Comparison of ENCODE assay signal across 18 mouse cellular contexts in genomic region chr6:56916279-56916678, GRCm38 (mm10). TPM values are rescaled to one million over a fixed set of nuclear protein-coding genes. Genes with fewer than 3 reads are reported as not detected.
DNase-seq lines count a peak whose midpoint lies in the region; ATAC-seq and TF ChIP-seq lines count a peak whose summit lies in the region.
"Had no signal": no experiment of that assay in that cellular context is flagged by ENCODE, and none has a peak within 500 bp of the region (broad histone marks: within the 10 kb centered on the region; RNA-seq: fewer than 3 reads in every experiment).

No protein-coding gene starts in this region.

- TF ChIP-seq CTCF in midbrain, postnatal 0 days (IDR thresholded peaks at IDR 0.05), result no peak
- TF ChIP-seq CTCF in liver, postnatal 0 days (IDR thresholded peaks at IDR 0.05; ENCODE audit: low read depth), result no peak

- WGBS in midbrain, embryonic 11.5 days, result 92% methylated on average over 2 of the region's 2 CpGs
- WGBS in midbrain, postnatal 0 days, result 88% methylated on average over 2 of the region's 2 CpGs
- 53% methylated on average over 2 of the region's 2 CpGs for WGBS in liver, postnatal 0 days (ENCODE audit: insufficient replicate concordance)

- H3K4me1 ChIP-seq in midbrain, embryonic 11.5 days (ENCODE audit: control insufficient read depth, insufficient read depth, low read length), result no peaks in the 10 kb centered on the region
- H3K4me1 ChIP-seq in midbrain, postnatal 0 days (ENCODE audit: insufficient read depth, low read length), result peaks cover 2% of the 10 kb centered on the region; the same call in 1 of the 2 replicates
- peaks cover 69% of the 10 kb centered on the region for H3K4me1 ChIP-seq in liver, postnatal 0 days (ENCODE audit: insufficient read depth)
- H3K4me1 ChIP-seq: hindbrain, embryonic 12.5 days had no signal

- H3K4me3 ChIP-seq in midbrain, embryonic 11.5 days (ENCODE audit: low read depth, low read length), result no peak overlapping the region
- no peak overlapping the region for H3K4me3 ChIP-seq in midbrain, postnatal 0 days (ENCODE audit: low read depth, low read length)
- peak overlapping the region; percentile 42; the same call in 1 of the 2 replicates for H3K4me3 ChIP-seq in liver, postnatal 0 days (ENCODE audit: low read depth, low read length)
- H3K4me3 ChIP-seq: hindbrain, embryonic 12.5 days had no signal

- no peak overlapping the region for H3K27ac ChIP-seq in midbrain, embryonic 11.5 days (ENCODE audit: low read depth, low read length)
- H3K27ac ChIP-seq in midbrain, postnatal 0 days (ENCODE audit: low read depth, low read length), result no peak overlapping the region
- 0 out of 2 replicates have a peak overlapping the region, but pooled peaks have one; percentile 93 for H3K27ac ChIP-seq in liver, postnatal 0 days (ENCODE audit: low read depth)
- H3K27ac ChIP-seq: hindbrain, embryonic 12.5 days had no signal

- H3K9me3 ChIP-seq in midbrain, embryonic 11.5 days (ENCODE audit: control insufficient read depth, low read length), result no peaks in the 10 kb centered on the region
- H3K9me3 ChIP-seq in midbrain, postnatal 0 days (ENCODE audit: low read length), result no peaks in the 10 kb centered on the region
- H3K9me3 ChIP-seq in liver, postnatal 0 days (ENCODE audit: low read length), result no peaks in the 10 kb centered on the region
- H3K9me3 ChIP-seq: hindbrain, embryonic 12.5 days had no signal

- DNase-seq in midbrain, embryonic 11.5 days (ENCODE audit: low spot score, missing footprints), result no peak
- DNase-seq in midbrain, postnatal 0 days (ENCODE audit: low spot score), result no peak
- DNase-seq in liver, postnatal 0 days, result no peak
- DNase-seq in thymus, postnatal 36 days, result peak; percentile 50 to 52
- DNase-seq in lung, adult 18-20 months, result no peak
- no peak for DNase-seq in urinary bladder, postnatal 10 days (ENCODE audit: low spot score)
- DNase-seq: cerebellum, adult 11-12 months; heart, adult 11 months; lung, postnatal 14 days; midbrain, embryonic 14.5 days had no signal

- ATAC-seq in midbrain, embryonic 11.5 days (ENCODE audit: low FRiP score), result 0 out of 2 replicates have a peak, but pooled peaks have one; percentile 24
- no peak for ATAC-seq in midbrain, postnatal 0 days (ENCODE audit: low FRiP score)
- ATAC-seq in activated CD4-positive, CD25-positive, alpha-beta regulatory T cell, adult 4 months, result peak; percentile 92
- ATAC-seq in liver, postnatal 0 days, result no peak

- no peak overlapping the region for H3K4me2 ChIP-seq in midbrain, embryonic 11.5 days
- no peak overlapping the region for H3K4me2 ChIP-seq in midbrain, postnatal 0 days (ENCODE audit: low read depth, low read length, poor library complexity, severe bottlenecking)
- peak overlapping the region; percentile 71 for H3K4me2 ChIP-seq in liver, postnatal 0 days (ENCODE audit: low read depth, low read length)
- H3K4me2 ChIP-seq: hindbrain, embryonic 12.5 days had no signal

- no peaks in the 10 kb centered on the region for H3K36me3 ChIP-seq in midbrain, embryonic 11.5 days (ENCODE audit: control insufficient read depth, insufficient read depth, low read length)
- H3K36me3 ChIP-seq in midbrain, postnatal 0 days (ENCODE audit: insufficient read depth, low read length), result no peaks in the 10 kb centered on the region
- H3K36me3 ChIP-seq in liver, postnatal 0 days (replicated peaks; ENCODE audit: insufficient read depth, low read length), result peaks cover 7% of the 10 kb centered on the region; the same call in 1 of the 2 replicates
- H3K36me3 ChIP-seq: hindbrain, embryonic 12.5 days had no signal

- TF ChIP-seq EP300 in liver, postnatal 0 days (IDR thresholded peaks at IDR 0.05; ENCODE audit: low read depth), result no peak

- no peaks in the 10 kb centered on the region for H3K27me3 ChIP-seq in midbrain, embryonic 11.5 days (ENCODE audit: control insufficient read depth, insufficient read depth, low read length)
- no peaks in the 10 kb centered on the region for H3K27me3 ChIP-seq in midbrain, postnatal 0 days (ENCODE audit: insufficient read depth, low read length)
- H3K27me3 ChIP-seq in liver, postnatal 0 days (ENCODE audit: insufficient read depth, low read length), result no peaks in the 10 kb centered on the region
- H3K27me3 ChIP-seq: hindbrain, embryonic 12.5 days had no signal

- H3K9ac ChIP-seq in midbrain, embryonic 11.5 days (ENCODE audit: low read length), result no peak overlapping the region
- no peak overlapping the region for H3K9ac ChIP-seq in midbrain, postnatal 0 days (replicated peaks; ENCODE audit: low read length, poor library complexity, severe bottlenecking)
- H3K9ac ChIP-seq in liver, postnatal 0 days (replicated peaks), result 0 out of 2 replicates have a peak overlapping the region, but pooled peaks have one; percentile 49
- H3K9ac ChIP-seq: hindbrain, embryonic 12.5 days had no signal

RNA-seq across cellular contexts. Expression of gene Nt5c3, which starts 7.5 kb away (rescaled TPM):
- polyA plus RNA-seq in midbrain, embryonic 11.5 days (2014; fragmentation: Nextera tagmentation; extraction: Ambion mirVana), result 91.1 and 103 TPM in 2 replicates
- 83.2 and 98.4 TPM in 2 replicates for total RNA-seq in midbrain, postnatal 0 days (2014; rRNA removed)
- polyA plus RNA-seq in midbrain, postnatal 0 days (2015; fragmentation: Nextera tagmentation; extraction: Ambion mirVana), result 181 and 182 TPM in 2 replicates
- polyA plus RNA-seq in activated CD4-positive, CD25-positive, alpha-beta regulatory T cell, adult 4 months (2017; shearing (Covaris generic)), result 10 to 100 TPM; 65.0 to 70.7 TPM
- 113 and 127 TPM in 2 replicates for polyA plus RNA-seq in liver, postnatal 0 days (2015; fragmentation: Nextera tagmentation; extraction: Ambion mirVana)

RNA-seq across cellular contexts. Expression of gene Vmn1r4, which starts 7.5 kb away (rescaled TPM):
- 0.51 and 0.61 TPM in 2 replicates for polyA plus RNA-seq in midbrain, embryonic 11.5 days (2014; fragmentation: Nextera tagmentation; extraction: Ambion mirVana)
- total RNA-seq in midbrain, postnatal 0 days (2014; rRNA removed), result 0.33 and 1.7 TPM in 2 replicates
- polyA plus RNA-seq in midbrain, postnatal 0 days (2015; fragmentation: Nextera tagmentation; extraction: Ambion mirVana), result 0.46 and 0.88 TPM in 2 replicates
- polyA plus RNA-seq in activated CD4-positive, CD25-positive, alpha-beta regulatory T cell, adult 4 months (2017; shearing (Covaris generic)), result not detected
- 0.25 and 0.26 TPM in 2 replicates for polyA plus RNA-seq in liver, postnatal 0 days (2015; fragmentation: Nextera tagmentation; extraction: Ambion mirVana)

RNA-seq across cellular contexts. Expression of gene Vmn1r5, which starts 53.8 kb away (rescaled TPM):
- polyA plus RNA-seq in midbrain, embryonic 11.5 days (2014; fragmentation: Nextera tagmentation; extraction: Ambion mirVana), result not detected in 2 replicates
- not detected in 2 replicates for total RNA-seq in midbrain, postnatal 0 days (2014; rRNA removed)
- not detected in 2 replicates for polyA plus RNA-seq in midbrain, postnatal 0 days (2015; fragmentation: Nextera tagmentation; extraction: Ambion mirVana)
- polyA plus RNA-seq in activated CD4-positive, CD25-positive, alpha-beta regulatory T cell, adult 4 months (2017; shearing (Covaris generic)), result not detected
- not detected in 2 replicates for polyA plus RNA-seq in liver, postnatal 0 days (2015; fragmentation: Nextera tagmentation; extraction: Ambion mirVana)
- total RNA-seq: adrenal gland, postnatal 4 days; layer of hippocampus, postnatal 10 days had no signal
- polyA plus RNA-seq: cortical plate, adult 2 months; hindbrain, embryonic 12.5 days; kidney, embryonic 14.5 days; limb, embryonic 11.5 days; midbrain, embryonic 14.5 days; neural tube, embryonic 14.5 days had no signal

Comparison
In these comparisons a context has a peak if more than half of its experiments do, and no peak if none do; other contexts are left out.
1. ATAC-seq: peak in midbrain, embryonic 11.5 days (single experiment) and activated CD4-positive, CD25-positive, alpha-beta regulatory T cell, adult 4 months (single experiment); none in midbrain, postnatal 0 days (single experiment) and liver, postnatal 0 days (single experiment).
2. DNase-seq: peak in thymus, postnatal 36 days (2 of 2); none in midbrain, embryonic 11.5 days (single experiment), midbrain, postnatal 0 days (single experiment), liver, postnatal 0 days (single experiment), lung, adult 18-20 months (0 of 2) and urinary bladder, postnatal 10 days (single experiment).